Mouse (Mus musculus): Measurements from ENCODE around the gene Ermp1. TPM values are rescaled to one million over a fixed set of nuclear protein-coding genes. Genes with fewer than 3 reads are reported as not detected.

Gene Ermp1
- polyA plus RNA-seq, 1 experiment from 2014 or later, result 9.6 TPM

- 81% methylated on average over 10 of the region's 10 CpGs for WGBS
- no peaks in the 10 kb centered on the region for H3K4me1 ChIP-seq (replicated peaks; ENCODE audit: control insufficient read depth, insufficient read depth, low read length)
- no peak overlapping the region for H3K9ac ChIP-seq
- H3K4me2 ChIP-seq (replicated peaks), result no peak overlapping the region
- H3K27me3 ChIP-seq (ENCODE audit: control insufficient read depth, insufficient read depth, low read length), result no peaks in the 10 kb centered on the region
- no peak overlapping the region for H3K27ac ChIP-seq
- ATAC-seq (ENCODE audit: low FRiP score) (no peak), DNase-seq (ENCODE audit: low spot score) (no peak)
- H3K4me3 ChIP-seq (replicated peaks; ENCODE audit: low read length), result no peak overlapping the region
- no peaks in the 10 kb centered on the region for H3K9me3 ChIP-seq (ENCODE audit: control insufficient read depth, low read length)
- no peaks in the 10 kb centered on the region for H3K36me3 ChIP-seq (replicated peaks; ENCODE audit: control insufficient read depth, insufficient read depth)
These were observed 28.4 kb upstream of the Ermp1 start for GRCm38 (mm10) chr19:29676479-29677193.

GRCm38 (mm10) chr19:29675562-29676078 is 27.4 kb upstream of the Ermp1 start:
- no peaks in the 10 kb centered on the region for H3K27me3 ChIP-seq (ENCODE audit: control insufficient read depth, insufficient read depth, low read length)
- no peak for ATAC-seq (ENCODE audit: low FRiP score)

GRCm38 (mm10) chr19:29674946-29675345 is 26.7 kb upstream of the Ermp1 start:
- Histone ChIP-seq H3K4me3 (replicated peaks; ENCODE audit: low read length) (no peak overlapping the region), H3K4me2 (replicated peaks) (no peak overlapping the region), H3K9ac (no peak overlapping the region), H3K27me3 (ENCODE audit: control insufficient read depth, insufficient read depth, low read length) (no peaks in the 10 kb centered on the region), H3K9me3 (ENCODE audit: control insufficient read depth, low read length) (no peaks in the 10 kb centered on the region), H3K27ac (no peak overlapping the region), H3K4me1 (replicated peaks; ENCODE audit: control insufficient read depth, insufficient read depth, low read length) (no peaks in the 10 kb centered on the region), H3K36me3 (replicated peaks; ENCODE audit: control insufficient read depth, insufficient read depth) (no peaks in the 10 kb centered on the region)
- no peak for DNase-seq (ENCODE audit: low spot score)
- no peak for ATAC-seq (ENCODE audit: low FRiP score)
- 94% methylated on average over 7 of the region's 7 CpGs for WGBS

More at GRCm38 (mm10) chr19:29675562-29676078, 27.4 kb upstream of the Ermp1 start:
- Histone ChIP-seq H3K9ac (no peak overlapping the region), H3K36me3 (replicated peaks; ENCODE audit: control insufficient read depth, insufficient read depth) (no peaks in the 10 kb centered on the region), H3K27ac (no peak overlapping the region), H3K4me1 (replicated peaks; ENCODE audit: control insufficient read depth, insufficient read depth, low read length) (no peaks in the 10 kb centered on the region), H3K9me3 (ENCODE audit: control insufficient read depth, low read length) (no peaks in the 10 kb centered on the region), H3K4me3 (replicated peaks; ENCODE audit: low read length) (no peak overlapping the region), H3K4me2 (replicated peaks) (no peak overlapping the region)
- 75% methylated on average over 9 of the region's 9 CpGs for WGBS
- DNase-seq (ENCODE audit: low spot score), result no peak

- no peak overlapping the region for H3K4me2 ChIP-seq (replicated peaks)
- H3K27me3 ChIP-seq (ENCODE audit: control insufficient read depth, insufficient read depth, low read length), result no peaks in the 10 kb centered on the region
- ATAC-seq (ENCODE audit: low FRiP score), result no peak
- H3K4me3 ChIP-seq (replicated peaks; ENCODE audit: low read length), result no peak overlapping the region
- no peaks in the 10 kb centered on the region for H3K36me3 ChIP-seq (replicated peaks; ENCODE audit: control insufficient read depth, insufficient read depth)
- H3K9me3 ChIP-seq (ENCODE audit: control insufficient read depth, low read length), result no peaks in the 10 kb centered on the region
- H3K9ac ChIP-seq, result no peak overlapping the region
- 95% methylated on average over 13 of the region's 13 CpGs for WGBS
- no peaks in the 10 kb centered on the region for H3K4me1 ChIP-seq (replicated peaks; ENCODE audit: control insufficient read depth, insufficient read depth, low read length)
- no peak for DNase-seq (ENCODE audit: low spot score)
- H3K27ac ChIP-seq, result no peak overlapping the region
These were observed 24.4 kb upstream of the Ermp1 start for GRCm38 (mm10) chr19:29672660-29673059.

GRCm38 (mm10) chr19:29671160-29671559 is 22.9 kb upstream of the Ermp1 start:
- Histone ChIP-seq H3K4me3 (replicated peaks; ENCODE audit: low read length) (no peak overlapping the region), H3K27me3 (ENCODE audit: control insufficient read depth, insufficient read depth, low read length) (no peaks in the 10 kb centered on the region), H3K27ac (no peak overlapping the region), H3K36me3 (replicated peaks; ENCODE audit: control insufficient read depth, insufficient read depth) (no peaks in the 10 kb centered on the region), H3K4me1 (replicated peaks; ENCODE audit: control insufficient read depth, insufficient read depth, low read length) (no peaks in the 10 kb centered on the region), H3K9ac (no peak overlapping the region), H3K9me3 (ENCODE audit: control insufficient read depth, low read length) (no peaks in the 10 kb centered on the region), H3K4me2 (replicated peaks) (no peak overlapping the region)
- 90% methylated on average over 2 of the region's 2 CpGs for WGBS
- DNase-seq (ENCODE audit: low spot score) (no peak), ATAC-seq (ENCODE audit: low FRiP score) (no peak)

GRCm38 (mm10) chr19:29670247-29670646 is 22.0 kb upstream of the Ermp1 start:
- H3K27me3 ChIP-seq (ENCODE audit: control insufficient read depth, insufficient read depth, low read length), result no peaks in the 10 kb centered on the region

GRCm38 (mm10) chr19:29668135-29668534 is 19.9 kb upstream of the Ermp1 start:
- DNase-seq (ENCODE audit: low spot score) (no peak), ATAC-seq (ENCODE audit: low FRiP score) (no peak)
- 93% methylated on average over 7 of the region's 7 CpGs for WGBS

More at GRCm38 (mm10) chr19:29670247-29670646, 22.0 kb upstream of the Ermp1 start:
- no peak overlapping the region for H3K4me3 ChIP-seq (replicated peaks; ENCODE audit: low read length)
- H3K27ac ChIP-seq, result no peak overlapping the region
- ATAC-seq (ENCODE audit: low FRiP score) (no peak), DNase-seq (ENCODE audit: low spot score) (no peak)
- 92% methylated on average over 6 of the region's 6 CpGs for WGBS
- no peaks in the 10 kb centered on the region for H3K36me3 ChIP-seq (replicated peaks; ENCODE audit: control insufficient read depth, insufficient read depth)
- H3K9me3 ChIP-seq (ENCODE audit: control insufficient read depth, low read length), result no peaks in the 10 kb centered on the region
- H3K4me2 ChIP-seq (replicated peaks), result no peak overlapping the region
- no peak overlapping the region for H3K9ac ChIP-seq
- no peaks in the 10 kb centered on the region for H3K4me1 ChIP-seq (replicated peaks; ENCODE audit: control insufficient read depth, insufficient read depth, low read length)

GRCm38 (mm10) chr19:29666965-29667594 is 18.9 kb upstream of the Ermp1 start:
- Histone ChIP-seq H3K4me3 (replicated peaks; ENCODE audit: low read length) (no peak overlapping the region), H3K9ac (no peak overlapping the region), H3K4me1 (replicated peaks; ENCODE audit: control insufficient read depth, insufficient read depth, low read length) (no peaks in the 10 kb centered on the region), H3K27ac (no peak overlapping the region), H3K27me3 (ENCODE audit: control insufficient read depth, insufficient read depth, low read length) (no peaks in the 10 kb centered on the region), H3K9me3 (ENCODE audit: control insufficient read depth, low read length) (no peaks in the 10 kb centered on the region), H3K4me2 (replicated peaks) (no peak overlapping the region), H3K36me3 (replicated peaks; ENCODE audit: control insufficient read depth, insufficient read depth) (no peaks in the 10 kb centered on the region)
- DNase-seq (ENCODE audit: low spot score) (no peak), ATAC-seq (ENCODE audit: low FRiP score) (no peak)
- 88% methylated on average over 5 of the region's 5 CpGs for WGBS

More at GRCm38 (mm10) chr19:29668135-29668534, 19.9 kb upstream of the Ermp1 start:
- Histone ChIP-seq H3K27ac (no peak overlapping the region), H3K4me3 (replicated peaks; ENCODE audit: low read length) (no peak overlapping the region), H3K4me2 (replicated peaks) (no peak overlapping the region), H3K27me3 (ENCODE audit: control insufficient read depth, insufficient read depth, low read length) (no peaks in the 10 kb centered on the region), H3K4me1 (replicated peaks; ENCODE audit: control insufficient read depth, insufficient read depth, low read length) (no peaks in the 10 kb centered on the region), H3K9me3 (ENCODE audit: control insufficient read depth, low read length) (no peaks in the 10 kb centered on the region), H3K9ac (no peak overlapping the region), H3K36me3 (replicated peaks; ENCODE audit: control insufficient read depth, insufficient read depth) (no peaks in the 10 kb centered on the region)

GRCm38 (mm10) chr19:29666164-29666563 is 17.9 kb upstream of the Ermp1 start:
- Histone ChIP-seq H3K27me3 (ENCODE audit: control insufficient read depth, insufficient read depth, low read length) (no peaks in the 10 kb centered on the region), H3K4me1 (replicated peaks; ENCODE audit: control insufficient read depth, insufficient read depth, low read length) (no peaks in the 10 kb centered on the region), H3K9me3 (ENCODE audit: control insufficient read depth, low read length) (no peaks in the 10 kb centered on the region), H3K4me3 (replicated peaks; ENCODE audit: low read length) (no peak overlapping the region), H3K27ac (no peak overlapping the region), H3K36me3 (replicated peaks; ENCODE audit: control insufficient read depth, insufficient read depth) (no peaks in the 10 kb centered on the region), H3K4me2 (replicated peaks) (no peak overlapping the region), H3K9ac (no peak overlapping the region)
- DNase-seq (ENCODE audit: low spot score) (no peak), ATAC-seq (ENCODE audit: low FRiP score) (no peak)
- whole genome bisulfite sequencing, result 86% methylated on average over 4 of the region's 4 CpGs
